ENCODE assay signal across 11 mouse cellular contexts in the genomic region with DNA sequence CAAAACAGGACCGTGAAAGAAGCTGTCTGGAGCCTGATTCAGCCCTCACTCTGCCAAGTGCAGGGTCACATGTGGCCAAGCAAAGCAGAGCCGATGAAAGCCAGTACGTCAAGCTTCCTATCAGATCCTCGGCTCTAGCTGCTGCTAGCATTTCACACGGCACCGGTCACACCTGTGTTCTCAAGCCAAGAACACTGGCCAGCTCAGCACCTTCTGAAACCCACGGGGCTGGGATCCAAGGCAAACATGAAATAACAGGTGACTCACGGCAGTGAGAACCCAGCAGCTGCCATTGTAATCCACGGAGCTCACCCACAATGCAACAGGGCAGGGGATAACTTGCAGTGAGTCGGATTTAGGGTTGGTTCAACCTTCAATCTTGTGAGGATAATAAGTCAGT.
DNase-seq lines count a peak whose midpoint lies in the region; ATAC-seq lines count a peak whose summit lies in the region.
"Had no signal": no experiment of that assay in that cellular context is flagged by ENCODE, and none has a peak within 500 bp of the region (broad histone marks: within the 10 kb centered on the region; RNA-seq: fewer than 3 reads in every experiment).

No protein-coding gene starts in this region.

- no peak overlapping the region for H3K9ac ChIP-seq in kidney, embryonic 15.5 days
- no peak overlapping the region for H3K9ac ChIP-seq in forebrain, embryonic 12.5 days
- H3K9ac ChIP-seq: embryonic facial prominence, embryonic 13.5 days; limb, embryonic 13.5 days had no signal

- H3K36me3 ChIP-seq in kidney, embryonic 15.5 days: no peaks in the 10 kb centered on the region
- H3K36me3 ChIP-seq in forebrain, embryonic 12.5 days (replicated peaks): no peaks in the 10 kb centered on the region
- H3K36me3 ChIP-seq: embryonic facial prominence, embryonic 13.5 days; G1E; limb, embryonic 13.5 days had no signal

- no peaks in the 10 kb centered on the region for H3K27me3 ChIP-seq in kidney, embryonic 15.5 days
- H3K27me3 ChIP-seq in forebrain, embryonic 12.5 days: no peaks in the 10 kb centered on the region; the same call in 1 of the 2 replicates
- H3K27me3 ChIP-seq: embryonic facial prominence, embryonic 13.5 days; limb, embryonic 13.5 days had no signal

- DNase-seq in kidney, adult 11 months: peak; percentile 75
- peak; percentile 81 for DNase-seq in cerebellum, adult 9-10 months
- DNase-seq in heart, postnatal 10 days: peak; percentile 78 to 86
- peak; percentile 55 for DNase-seq in retina, postnatal 7 days (ENCODE audit: low read depth, low spot score)
- no peak for DNase-seq in right cerebral cortex, postnatal 14 days
- DNase-seq in embryo, embryonic 9.5 days (ENCODE audit: extremely low spot score): no peak

- no peak overlapping the region for H3K4me2 ChIP-seq in kidney, embryonic 15.5 days
- H3K4me2 ChIP-seq in forebrain, embryonic 12.5 days: no peak overlapping the region
- H3K4me2 ChIP-seq: embryonic facial prominence, embryonic 13.5 days; limb, embryonic 13.5 days had no signal

- H3K4me3 ChIP-seq in kidney, embryonic 15.5 days (replicated peaks): no peak overlapping the region
- H3K4me3 ChIP-seq in forebrain, embryonic 12.5 days (replicated peaks): no peak overlapping the region
- H3K4me3 ChIP-seq: embryonic facial prominence, embryonic 13.5 days; limb, embryonic 13.5 days had no signal

- no peak for ATAC-seq in kidney, embryonic 15.5 days (replicated peaks; ENCODE audit: low FRiP score)
- ATAC-seq in forebrain, embryonic 12.5 days (ENCODE audit: low FRiP score): no peak

- 58% methylated on average over 10 of the region's 10 CpGs for WGBS in kidney, embryonic 15.5 days
- WGBS in forebrain, embryonic 12.5 days: 86% methylated on average over 10 of the region's 10 CpGs

- H3K9me3 ChIP-seq in kidney, embryonic 15.5 days (replicated peaks): no peaks in the 10 kb centered on the region
- no peaks in the 10 kb centered on the region for H3K9me3 ChIP-seq in forebrain, embryonic 12.5 days
- H3K9me3 ChIP-seq: embryonic facial prominence, embryonic 13.5 days; G1E; limb, embryonic 13.5 days had no signal

- H3K27ac ChIP-seq in kidney, embryonic 15.5 days: no peak overlapping the region
- no peak overlapping the region for H3K27ac ChIP-seq in forebrain, embryonic 12.5 days
- H3K27ac ChIP-seq: embryonic facial prominence, embryonic 13.5 days; limb, embryonic 13.5 days had no signal

- intact Hi-C loops in heart, postnatal 10 days (cut with DNase I): no loop called here

- no peaks in the 10 kb centered on the region for H3K4me1 ChIP-seq in kidney, embryonic 15.5 days
- no peaks in the 10 kb centered on the region for H3K4me1 ChIP-seq in forebrain, embryonic 12.5 days
- H3K4me1 ChIP-seq: embryonic facial prominence, embryonic 13.5 days; limb, embryonic 13.5 days had no signal

Comparison
In these comparisons a context has a peak if more than half of its experiments do, and no peak if none do; other contexts are left out.
1. DNase-seq: peak in kidney, adult 11 months (single experiment), cerebellum, adult 9-10 months (single experiment), heart, postnatal 10 days (2 of 2) and retina, postnatal 7 days (single experiment); none in right cerebral cortex, postnatal 14 days (single experiment) and embryo, embryonic 9.5 days (single experiment).